Mouse (Mus musculus): ENCODE data around the gene Taf1c.
A peak's percentile ranks its signal among the peaks of the same experiment; 100 is the strongest.

The Taf1c gene

GRCm38 (mm10) chr8:119604996-119605395 is at the start of gene Taf1c:
Taf1c (minus strand) TSS chr8:119605222.
- peak; percentile 99 for DNase-seq (ENCODE audit: low spot score)

DNA sequence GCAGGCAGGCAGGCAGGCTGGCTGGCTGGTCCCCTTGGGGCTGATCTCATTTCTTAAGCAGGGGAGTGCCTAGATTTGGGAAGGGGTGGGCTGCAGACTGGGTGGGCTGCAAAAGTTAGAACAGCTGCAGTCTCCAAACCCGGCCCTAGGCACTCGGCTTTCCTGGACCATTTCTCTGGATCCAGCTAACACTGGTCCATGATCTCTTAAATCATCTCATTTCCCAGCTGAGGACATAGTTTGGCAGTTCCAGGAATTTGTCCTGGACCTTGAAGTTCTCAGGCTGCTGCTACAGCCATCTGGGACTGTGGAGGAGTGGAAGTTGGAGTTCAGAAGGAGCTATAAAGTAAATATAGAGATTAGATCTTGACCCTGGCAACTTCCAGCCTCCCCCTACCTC is 46.3 kb upstream of the Taf1c start:
- no peak for DNase-seq (ENCODE audit: low spot score)

- no peak for DNase-seq (ENCODE audit: low spot score)
Measured at GRCm38 (mm10) chr8:119646846-119647245, 41.8 kb upstream of the Taf1c start.

DNA sequence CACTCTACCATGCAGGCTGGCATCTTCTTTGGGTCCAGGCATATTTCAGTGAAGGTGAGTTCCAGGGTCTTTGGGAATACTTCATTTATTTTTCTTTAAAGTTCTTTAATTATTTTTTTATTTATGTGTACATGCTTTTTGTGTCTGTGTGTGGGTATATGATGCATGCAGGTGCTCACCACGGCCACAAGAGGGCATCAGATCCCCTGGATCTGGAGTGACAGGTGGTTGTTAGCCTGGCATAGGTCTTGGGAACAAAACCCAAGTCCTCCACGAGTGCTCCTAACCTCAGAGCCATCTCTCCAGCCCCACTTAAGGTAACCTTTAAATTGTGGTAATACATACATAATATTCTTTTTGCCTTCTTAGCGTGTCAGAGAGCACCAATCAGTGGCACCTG is 41.2 kb upstream of the Taf1c start:
- no peak for DNase-seq (ENCODE audit: low spot score)

- DNase-seq (ENCODE audit: low spot score): no peak
Measured at GRCm38 (mm10) chr8:119644981-119645597, 40.1 kb upstream of the Taf1c start.

DNA sequence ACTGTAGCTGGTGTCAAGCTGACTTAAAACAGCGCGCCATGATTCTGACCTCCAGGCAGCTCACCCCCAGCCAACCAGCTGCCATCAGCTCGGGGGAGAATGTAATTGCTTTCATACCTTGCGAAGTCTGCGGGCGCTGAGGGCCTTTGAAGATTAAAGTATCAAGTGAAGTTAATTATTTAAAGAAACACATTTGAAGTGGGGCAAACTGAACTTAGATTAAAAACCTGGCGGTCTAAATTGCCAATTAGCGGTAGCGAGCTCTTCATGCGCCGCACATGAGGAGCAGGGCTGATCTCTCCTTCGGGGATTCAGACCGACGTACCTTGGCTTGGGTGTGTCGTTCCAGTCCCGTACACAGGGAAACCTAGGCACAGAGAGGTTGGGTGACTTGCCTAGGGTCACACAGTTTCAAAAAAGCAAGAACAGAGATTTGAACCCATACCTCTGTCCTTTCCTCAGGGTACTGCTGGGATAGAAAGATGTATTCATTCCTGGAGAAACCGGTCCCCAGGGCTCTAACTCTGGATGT is 39.5 kb upstream of the Taf1c start:
- DNase-seq (ENCODE audit: low spot score): no peak

GRCm38 (mm10) chr8:119642960-119643359 is 37.9 kb upstream of the Taf1c start:
- DNase-seq (ENCODE audit: low spot score): no peak

- no peak for DNase-seq (ENCODE audit: low spot score)
Measured at GRCm38 (mm10) chr8:119641058-119641457, 36.0 kb upstream of the Taf1c start.

DNA sequence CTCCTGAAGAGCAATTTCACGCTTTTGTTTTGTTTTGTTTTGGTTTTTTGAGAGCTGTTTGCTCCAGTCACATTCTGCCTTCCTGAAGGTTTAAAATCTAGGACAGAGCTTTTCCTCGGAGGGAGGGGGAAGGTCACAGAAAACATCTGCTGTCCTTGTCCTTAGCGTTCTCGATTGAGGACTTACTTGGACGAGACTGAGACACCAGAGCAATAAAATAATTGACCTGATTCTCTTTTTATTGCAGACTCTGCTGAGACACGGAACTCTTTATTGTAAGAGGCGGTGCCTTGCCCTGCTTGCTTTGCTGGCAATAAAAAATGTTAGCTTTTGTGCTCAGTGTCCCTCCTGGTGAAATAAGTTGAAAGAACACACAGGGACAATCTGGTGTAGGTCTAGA is 34.8 kb upstream of the Taf1c start:
- DNase-seq (ENCODE audit: low spot score): no peak

GRCm38 (mm10) chr8:119638261-119638660 is 33.2 kb upstream of the Taf1c start:
- DNase-seq (ENCODE audit: low spot score): no peak

DNA sequence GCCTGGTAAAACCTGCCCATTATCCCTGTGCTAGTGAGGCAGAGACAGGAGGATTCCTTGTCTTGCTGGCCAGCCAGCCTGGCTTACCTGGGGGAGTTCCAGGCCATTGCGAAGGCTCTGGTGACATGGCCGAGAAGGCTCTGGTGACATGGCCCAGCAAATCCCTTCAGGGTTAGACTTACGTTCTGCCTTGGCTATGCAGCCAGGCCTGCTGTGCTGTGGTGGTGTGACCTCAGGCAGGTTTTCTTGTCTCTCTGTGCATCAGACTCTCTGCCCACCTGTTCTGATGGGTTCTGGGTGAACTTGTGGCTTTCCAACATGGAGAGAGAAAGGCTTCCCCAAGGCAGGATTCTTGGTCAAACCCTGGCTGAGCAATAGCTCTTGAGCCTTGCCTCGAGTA is 32.4 kb upstream of the Taf1c start:
- no peak for DNase-seq (ENCODE audit: low spot score)

DNA sequence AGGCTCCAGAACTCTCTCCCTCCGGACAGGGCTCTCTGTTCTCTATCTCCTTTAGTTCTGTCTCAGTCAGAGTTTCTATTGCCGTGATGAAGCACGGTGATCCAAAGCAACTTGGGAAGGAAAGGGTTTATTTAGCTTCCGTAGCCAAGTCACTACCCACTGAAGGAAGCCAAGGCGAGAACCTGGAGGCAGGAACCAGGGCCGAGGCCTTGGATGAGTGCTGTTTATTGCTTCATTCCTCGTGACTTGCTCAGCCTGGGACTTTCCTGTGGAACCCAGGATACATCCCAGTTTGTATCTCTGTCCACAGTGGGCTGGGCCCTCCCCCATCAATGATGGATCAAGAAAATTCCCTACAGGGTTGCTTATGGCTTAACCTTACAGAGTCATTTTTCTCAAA is 31.7 kb upstream of the Taf1c start:
- DNase-seq (ENCODE audit: low spot score): no peak

GRCm38 (mm10) chr8:119635958-119636357 is 30.9 kb upstream of the Taf1c start:
- DNase-seq (ENCODE audit: low spot score): no peak

- no peak for DNase-seq (ENCODE audit: low spot score)
Measured at GRCm38 (mm10) chr8:119635378-119635777, 30.4 kb upstream of the Taf1c start, which contains the start of gene Kcng4. Kcng4 (minus strand) TSS chr8:119635680.

- DNase-seq (ENCODE audit: low spot score): peak; percentile 56
Measured at GRCm38 (mm10) chr8:119634616-119635336, 29.8 kb upstream of the Taf1c start.

DNA sequence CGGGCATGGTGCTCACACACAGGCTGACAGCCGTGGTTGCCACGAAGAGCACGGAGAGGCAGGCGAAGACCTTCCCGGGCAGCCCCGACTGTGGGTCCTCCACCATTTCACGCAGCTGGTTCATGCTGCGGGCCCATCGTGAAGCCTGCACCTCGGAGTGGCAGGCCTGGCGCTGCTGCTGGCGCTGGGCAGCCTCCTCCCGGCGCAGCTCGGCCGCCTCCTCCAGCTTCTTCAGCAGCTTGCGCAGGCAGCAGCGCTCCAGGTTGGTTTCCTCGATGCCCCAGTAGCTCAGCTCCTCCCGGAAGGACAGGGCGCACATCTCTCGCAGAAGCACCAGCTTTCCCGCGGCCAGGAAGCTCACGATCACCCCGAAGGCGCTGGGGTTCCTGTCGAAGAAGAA is 27.9 kb upstream of the Taf1c start:
- no peak for DNase-seq (ENCODE audit: low spot score)

- DNase-seq (ENCODE audit: low spot score): no peak
Measured at GRCm38 (mm10) chr8:119632246-119632645, 27.2 kb upstream of the Taf1c start.

- DNase-seq (ENCODE audit: low spot score): peak; percentile 64
Measured at GRCm38 (mm10) chr8:119630841-119631240, 25.8 kb upstream of the Taf1c start.

DNA sequence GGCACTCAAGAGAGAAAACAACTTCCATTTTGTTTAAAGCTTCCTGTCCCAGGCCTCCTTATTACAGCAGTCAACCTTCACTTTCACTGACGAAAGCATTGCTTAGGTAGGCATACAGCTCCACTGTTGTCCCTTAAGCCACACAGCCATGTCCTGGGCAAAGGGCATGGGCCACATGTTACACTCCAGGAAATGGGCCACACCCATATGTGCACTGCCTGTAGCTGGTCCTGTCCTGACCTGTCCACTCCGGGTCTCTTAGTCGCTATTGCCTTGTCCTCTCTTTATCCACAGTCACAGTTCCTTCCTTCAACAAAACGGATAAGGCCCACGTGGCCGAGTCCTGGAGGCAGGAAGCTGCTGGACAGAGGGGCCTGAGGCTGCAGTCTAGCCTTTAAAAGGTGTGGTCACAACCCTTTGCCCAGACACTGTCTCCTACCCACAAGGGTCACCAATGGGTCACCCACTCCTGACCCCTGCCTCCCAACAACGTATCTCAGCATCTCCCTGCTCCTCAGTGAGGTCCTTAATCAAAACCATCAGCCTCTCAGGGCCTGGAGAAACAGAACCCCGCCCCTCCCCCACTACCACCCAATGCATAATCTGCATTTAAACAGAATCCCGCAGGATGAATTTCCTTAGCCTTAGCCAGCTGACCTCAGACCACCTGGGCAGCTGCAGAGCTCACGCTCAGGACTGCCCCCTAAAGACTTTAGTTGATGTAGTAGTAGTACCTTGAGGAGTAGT is 22.8 kb upstream of the Taf1c start:
- peak; percentile 71 for DNase-seq (ENCODE audit: low spot score)

DNA sequence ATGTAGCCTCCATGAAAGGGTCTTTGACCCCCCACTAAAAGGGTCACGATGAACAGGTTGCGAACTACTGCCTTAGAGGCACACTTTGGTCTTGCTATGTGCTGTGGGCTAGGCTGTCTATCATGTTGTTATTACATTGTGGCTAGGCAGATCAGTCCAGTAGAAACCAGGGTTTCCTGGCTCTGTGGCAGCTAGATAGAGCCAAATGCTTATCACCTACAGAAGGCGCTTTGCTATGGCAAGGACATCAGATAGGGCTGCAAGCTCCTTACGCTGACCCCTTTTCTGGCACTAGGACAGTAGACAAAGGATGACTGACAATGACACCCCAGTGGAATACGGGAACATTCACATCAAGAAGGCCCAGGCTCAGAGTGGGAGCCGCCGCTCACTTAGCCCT is 22.2 kb upstream of the Taf1c start:
- DNase-seq (ENCODE audit: low spot score): no peak

GRCm38 (mm10) chr8:119625788-119626187 is 20.8 kb upstream of the Taf1c start:
- DNase-seq (ENCODE audit: low spot score): no peak

GRCm38 (mm10) chr8:119624916-119625315 is 19.9 kb upstream of the Taf1c start:
- DNase-seq (ENCODE audit: low spot score): no peak

GRCm38 (mm10) chr8:119623744-119624143 is 18.7 kb upstream of the Taf1c start:
- no peak for DNase-seq (ENCODE audit: low spot score)
